Mouse (Mus musculus): ENCODE data around the gene Rab3c. TPM values are rescaled to one million over a fixed set of nuclear protein-coding genes. Genes with fewer than 3 reads are reported as not detected.

Gene Rab3c
- polyA plus RNA-seq, 1 experiment from 2014 or later = 0.55 TPM

- H3K36me3 ChIP-seq (ENCODE audit: control insufficient read depth, insufficient read depth, low read length) = no peaks in the 10 kb centered on the region
- WGBS = 56% methylated on average over 9 of the region's 9 CpGs
- peaks cover 3% of the 10 kb centered on the region; the same call in 1 of the 2 replicates for H3K9me3 ChIP-seq (ENCODE audit: control insufficient read depth, low read length)
- H3K4me2 ChIP-seq (ENCODE audit: low read length) = no peak overlapping the region
- H3K9ac ChIP-seq (ENCODE audit: low read length) = no peak overlapping the region
- peaks cover 13% of the 10 kb centered on the region; the same call in 1 of the 2 replicates for H3K27me3 ChIP-seq (ENCODE audit: control insufficient read depth, insufficient read depth, low read length)
- no peak for ATAC-seq (ENCODE audit: insufficient number of reproducible peaks, insufficient read depth, low FRiP score, low read depth)
- peaks cover 6 to 8% of the 10 kb centered on the region in 2 experiments for H3K4me1 ChIP-seq (ENCODE audit: control insufficient read depth in 2 of 2, insufficient read depth in 2 of 2, low read length in 2 of 2)
- no peak overlapping the region for H3K4me3 ChIP-seq (ENCODE audit: control insufficient read depth in 1 of 2, insufficient read depth in 1 of 2, low read depth in 1 of 2, low read length in 2 of 2)
- H3K27ac ChIP-seq (replicated peaks in 1 of 2; ENCODE audit: control insufficient read depth in 1 of 2, insufficient read depth in 1 of 2, low read depth in 2 of 2, low read length in 2 of 2) = no peak overlapping the region
These were observed 1.6 kb downstream of the Rab3c start for GRCm38 (mm10) chr13:110278976-110279736.

- Histone ChIP-seq H3K4me1 (ENCODE audit: control insufficient read depth in 2 of 2, insufficient read depth in 2 of 2, low read length in 2 of 2) (peaks cover 6 to 8% of the 10 kb centered on the region in 2 experiments), H3K4me2 (ENCODE audit: low read length) (no peak overlapping the region), H3K27ac (replicated peaks in 1 of 2; ENCODE audit: control insufficient read depth in 1 of 2, insufficient read depth in 1 of 2, low read depth in 2 of 2, low read length in 2 of 2) (no peak overlapping the region), H3K27me3 (ENCODE audit: control insufficient read depth, insufficient read depth, low read length) (peaks cover 13% of the 10 kb centered on the region; the same call in 1 of the 2 replicates), H3K4me3 (ENCODE audit: control insufficient read depth in 1 of 2, insufficient read depth in 1 of 2, low read depth in 1 of 2, low read length in 2 of 2) (no peak overlapping the region), H3K9ac (ENCODE audit: low read length) (no peak overlapping the region), H3K36me3 (ENCODE audit: control insufficient read depth, insufficient read depth, low read length) (no peaks in the 10 kb centered on the region), H3K9me3 (ENCODE audit: control insufficient read depth, low read length) (peaks cover 3% of the 10 kb centered on the region; the same call in 1 of the 2 replicates)
- ATAC-seq (ENCODE audit: insufficient number of reproducible peaks, insufficient read depth, low FRiP score, low read depth) = no peak
These were observed 3.1 kb downstream of the Rab3c start for GRCm38 (mm10) chr13:110277709-110278108.

- WGBS = 66% methylated on average over 3 of the region's 3 CpGs
These were observed 5.3 kb downstream of the Rab3c start for GRCm38 (mm10) chr13:110275471-110275870.

GRCm38 (mm10) chr13:110260649-110261048 lies 20.1 kb downstream of the Rab3c start:
- no peaks in the 10 kb centered on the region for H3K36me3 ChIP-seq (ENCODE audit: control insufficient read depth, insufficient read depth, low read length)
- H3K4me2 ChIP-seq (ENCODE audit: low read length) = no peak overlapping the region
- no peak overlapping the region for H3K9ac ChIP-seq (ENCODE audit: low read length)
- H3K4me1 ChIP-seq (ENCODE audit: control insufficient read depth in 2 of 2, insufficient read depth in 2 of 2, low read length in 2 of 2) = no peaks in the 10 kb centered on the region
- no peak for ATAC-seq (ENCODE audit: insufficient number of reproducible peaks, insufficient read depth, low FRiP score, low read depth)
- H3K27ac ChIP-seq (replicated peaks in 1 of 2; ENCODE audit: control insufficient read depth in 1 of 2, insufficient read depth in 1 of 2, low read depth in 2 of 2, low read length in 2 of 2) = no peak overlapping the region
- H3K4me3 ChIP-seq (ENCODE audit: control insufficient read depth in 1 of 2, insufficient read depth in 1 of 2, low read depth in 1 of 2, low read length in 2 of 2) = no peak overlapping the region
- no peaks in the 10 kb centered on the region for H3K27me3 ChIP-seq (ENCODE audit: control insufficient read depth, insufficient read depth, low read length)
- no peaks in the 10 kb centered on the region for H3K9me3 ChIP-seq (ENCODE audit: control insufficient read depth, low read length)
- WGBS = 38% methylated on average over 1 of the region's 1 CpGs

More at GRCm38 (mm10) chr13:110275471-110275870, 5.3 kb downstream of the Rab3c start:
- no peak overlapping the region for H3K4me2 ChIP-seq (ENCODE audit: low read length)
- no peak overlapping the region for H3K27ac ChIP-seq (replicated peaks in 1 of 2; ENCODE audit: control insufficient read depth in 1 of 2, insufficient read depth in 1 of 2, low read depth in 2 of 2, low read length in 2 of 2)
- H3K36me3 ChIP-seq (ENCODE audit: control insufficient read depth, insufficient read depth, low read length) = no peaks in the 10 kb centered on the region
- no peak for ATAC-seq (ENCODE audit: insufficient number of reproducible peaks, insufficient read depth, low FRiP score, low read depth)
- H3K27me3 ChIP-seq (ENCODE audit: control insufficient read depth, insufficient read depth, low read length) = peaks cover 9% of the 10 kb centered on the region; the same call in 1 of the 2 replicates
- no peak overlapping the region for H3K4me3 ChIP-seq (ENCODE audit: control insufficient read depth in 1 of 2, insufficient read depth in 1 of 2, low read depth in 1 of 2, low read length in 2 of 2)
- H3K9me3 ChIP-seq (ENCODE audit: control insufficient read depth, low read length) = no peaks in the 10 kb centered on the region
- H3K9ac ChIP-seq (ENCODE audit: low read length) = no peak overlapping the region
- H3K4me1 ChIP-seq (ENCODE audit: control insufficient read depth in 2 of 2, insufficient read depth in 2 of 2, low read length in 2 of 2) = peaks cover 0 to 3% of the 10 kb centered on the region in 2 experiments; a peak in 2 of 4 replicates

- Histone ChIP-seq H3K9me3 (ENCODE audit: control insufficient read depth, low read length) (no peaks in the 10 kb centered on the region), H3K27ac (replicated peaks in 1 of 2; ENCODE audit: control insufficient read depth in 1 of 2, insufficient read depth in 1 of 2, low read depth in 2 of 2, low read length in 2 of 2) (no peak overlapping the region), H3K9ac (ENCODE audit: low read length) (no peak overlapping the region), H3K4me3 (ENCODE audit: control insufficient read depth in 1 of 2, insufficient read depth in 1 of 2, low read depth in 1 of 2, low read length in 2 of 2) (no peak overlapping the region), H3K27me3 (ENCODE audit: control insufficient read depth, insufficient read depth, low read length) (no peaks in the 10 kb centered on the region), H3K36me3 (ENCODE audit: control insufficient read depth, insufficient read depth, low read length) (no peaks in the 10 kb centered on the region), H3K4me2 (ENCODE audit: low read length) (no peak overlapping the region), H3K4me1 (ENCODE audit: control insufficient read depth in 2 of 2, insufficient read depth in 2 of 2, low read length in 2 of 2) (no peaks in the 10 kb centered on the region)
- ATAC-seq (ENCODE audit: insufficient number of reproducible peaks, insufficient read depth, low FRiP score, low read depth) = no peak
- WGBS = 81% methylated on average over 5 of the region's 5 CpGs
These were observed 29.3 kb downstream of the Rab3c start for GRCm38 (mm10) chr13:110251453-110251852.

- H3K4me1 ChIP-seq (ENCODE audit: control insufficient read depth in 2 of 2, insufficient read depth in 2 of 2, low read length in 2 of 2) = no peaks in the 10 kb centered on the region
- H3K4me3 ChIP-seq (ENCODE audit: control insufficient read depth in 1 of 2, insufficient read depth in 1 of 2, low read depth in 1 of 2, low read length in 2 of 2) = no peak overlapping the region
- H3K27ac ChIP-seq (replicated peaks in 1 of 2; ENCODE audit: control insufficient read depth in 1 of 2, insufficient read depth in 1 of 2, low read depth in 2 of 2, low read length in 2 of 2) = no peak overlapping the region
- no peaks in the 10 kb centered on the region for H3K9me3 ChIP-seq (ENCODE audit: control insufficient read depth, low read length)
- WGBS = 67% methylated on average over 2 of the region's 2 CpGs
- H3K27me3 ChIP-seq (ENCODE audit: control insufficient read depth, insufficient read depth, low read length) = no peaks in the 10 kb centered on the region
- no peak overlapping the region for H3K4me2 ChIP-seq (ENCODE audit: low read length)
- H3K36me3 ChIP-seq (ENCODE audit: control insufficient read depth, insufficient read depth, low read length) = no peaks in the 10 kb centered on the region
- no peak for ATAC-seq (ENCODE audit: insufficient number of reproducible peaks, insufficient read depth, low FRiP score, low read depth)
- H3K9ac ChIP-seq (ENCODE audit: low read length) = no peak overlapping the region
These were observed 32.3 kb downstream of the Rab3c start for GRCm38 (mm10) chr13:110248481-110248880.

- WGBS = 64% methylated on average over 3 of the region's 3 CpGs
- Histone ChIP-seq H3K9ac (ENCODE audit: low read length) (no peak overlapping the region), H3K4me2 (ENCODE audit: low read length) (no peak overlapping the region), H3K36me3 (ENCODE audit: control insufficient read depth, insufficient read depth, low read length) (no peaks in the 10 kb centered on the region), H3K4me1 (ENCODE audit: control insufficient read depth in 2 of 2, insufficient read depth in 2 of 2, low read length in 2 of 2) (peaks cover 2 to 8% of the 10 kb centered on the region in 2 experiments; a peak in 2 of 4 replicates), H3K9me3 (ENCODE audit: control insufficient read depth, low read length) (no peaks in the 10 kb centered on the region), H3K27ac (replicated peaks in 1 of 2; ENCODE audit: control insufficient read depth in 1 of 2, insufficient read depth in 1 of 2, low read depth in 2 of 2, low read length in 2 of 2) (no peak overlapping the region), H3K4me3 (ENCODE audit: control insufficient read depth in 1 of 2, insufficient read depth in 1 of 2, low read depth in 1 of 2, low read length in 2 of 2) (no peak overlapping the region), H3K27me3 (ENCODE audit: control insufficient read depth, insufficient read depth, low read length) (no peaks in the 10 kb centered on the region)
- no peak for ATAC-seq (ENCODE audit: insufficient number of reproducible peaks, insufficient read depth, low FRiP score, low read depth)
These were observed 41.8 kb downstream of the Rab3c start for GRCm38 (mm10) chr13:110238970-110239369.

Data from heart, embryonic 14.5 days (tissue).